Mouse (Mus musculus) C2C12 (cell line): ENCODE results near the gene Gm39566. TPM values are rescaled to one million over a fixed set of nuclear protein-coding genes. Genes with fewer than 3 reads are reported as not detected.
A peak's percentile ranks its signal among the peaks of the same experiment; 100 is the strongest.

Experiments used
- H3K27me3 ChIP-seq: one replicate; pipeline ENCODE4 v1.6.1; 2011; ENCODE audit not compliant: control insufficient read depth, insufficient read depth, insufficient read length
- H3K36me3 ChIP-seq: one replicate; pipeline ENCODE4 v1.6.1; 2011; ENCODE audit not compliant: control insufficient read depth, insufficient read depth
- H3K4me3 ChIP-seq: one replicate; pipeline ENCODE4 v1.5.1; 2011; ENCODE audit warnings: mild to moderate bottlenecking, control low read depth; ENCODE audit not compliant: poor library complexity, insufficient read depth, severe bottlenecking
- H3K79me2 ChIP-seq: one replicate; pipeline ENCODE4 v1.6.1; 2011; ENCODE audit not compliant: control insufficient read depth, insufficient read depth
- H3K79me3 ChIP-seq: one replicate; pipeline ENCODE4 v1.6.1; 2011; ENCODE audit warnings: low read depth, control low read depth
- H3ac ChIP-seq: one replicate; pipeline ENCODE3; 2011; ENCODE audit warnings: low read depth; ENCODE audit not compliant: control insufficient read depth, insufficient read length
- CEBPB ChIP-seq: IDR thresholded peaks from one replicate; pipeline ENCODE4 v1.6.1; 2011; ENCODE audit warnings: low read depth, mild to moderate bottlenecking, control low read depth, moderate library complexity
- CTCF ChIP-seq: IDR thresholded peaks from one replicate; pipeline ENCODE4 v1.5.1; 2011; ENCODE audit not compliant: control insufficient read depth, insufficient read depth, insufficient read length
- FOSL1 ChIP-seq: IDR thresholded peaks from one replicate; pipeline ENCODE4 v1.8.0; 2011; ENCODE audit warnings: mild to moderate bottlenecking, low read length; ENCODE audit not compliant: poor library complexity, insufficient read depth, severe bottlenecking
- MAX ChIP-seq: IDR thresholded peaks from one replicate; pipeline ENCODE4 v1.6.1; 2011; ENCODE audit warnings: mild to moderate bottlenecking, control low read depth
- MYOD1 ChIP-seq: IDR thresholded peaks from one replicate; pipeline ENCODE4 v1.6.1; 2011; ENCODE audit warnings: low read depth; ENCODE audit not compliant: control insufficient read depth, insufficient read length
- MYOG ChIP-seq: IDR thresholded peaks from one replicate; pipeline ENCODE4 v1.6.1; 2011; ENCODE audit not compliant: control insufficient read depth, insufficient read length; ENCODE audit errors: extremely low read depth
- USF1 ChIP-seq: IDR thresholded peaks from one replicate; pipeline ENCODE4 v1.6.1; 2011; ENCODE audit warnings: low read depth, mild to moderate bottlenecking, control low read depth, moderate library complexity
- polyA plus RNA-seq: library from polyadenylated mRNA; unstranded; fragments of >200 nt; fragmentation: generic; extraction: Trizol; gene quantifications from one replicate; pipeline ENCODE4 v1.2.1, GENCODE M21; 2012; ENCODE audit warnings: missing spikeins

Gm39566 gene
- polyA plus RNA-seq, 1 experiment: not detected

GRCm38 (mm10) chr11:69804972-69805909 lies 9.9 kb downstream of the Gm39566 start, which contains the start of gene Tmem102:
Gene Tmem102, minus strand, starts transcription at chr11:69805624.
- Histone ChIP-seq H3K4me3 (no peak within 1 kb of the TSS), H3K36me3 (no peaks in the 10 kb centered on the region), H3K79me2 (no peaks in the 10 kb centered on the region), H3K27me3 (no peaks in the 10 kb centered on the region), H3K79me3 (no peaks in the 10 kb centered on the region), H3ac (no peak within 1 kb of the TSS)
- no peak for TF ChIP-seq MYOD1
- TF ChIP-seq FOSL1: no peak
- TF ChIP-seq USF1: no peak
- no peak for TF ChIP-seq CEBPB
- TF ChIP-seq MAX: no peak
- no peak for TF ChIP-seq MYOG
- no peak for TF ChIP-seq CTCF

DNA sequence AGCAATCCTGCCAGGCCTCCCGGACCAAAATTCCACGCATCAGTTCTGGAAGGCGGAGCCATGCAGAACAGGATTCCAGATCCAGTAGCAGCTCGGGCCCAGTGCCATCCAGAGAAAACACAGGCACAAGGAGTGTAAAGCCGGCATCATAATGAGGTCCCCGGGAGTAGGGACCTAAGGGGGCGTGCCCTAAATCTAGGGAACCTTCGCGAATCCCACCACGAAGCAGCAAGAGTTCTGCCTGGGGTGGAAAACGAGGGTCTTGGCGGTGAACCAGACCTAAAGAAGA lies 10.5 kb downstream of the Gm39566 start:
- Histone ChIP-seq H3K4me3 (no peak overlapping the region), H3ac (no peak overlapping the region), H3K79me3 (no peaks in the 10 kb centered on the region), H3K27me3 (no peaks in the 10 kb centered on the region), H3K79me2 (no peaks in the 10 kb centered on the region), H3K36me3 (no peaks in the 10 kb centered on the region)
- TF ChIP-seq MYOG: no peak
- TF ChIP-seq MAX: no peak
- TF ChIP-seq MYOD1: no peak
- no peak for TF ChIP-seq FOSL1
- no peak for TF ChIP-seq CTCF
- TF ChIP-seq CEBPB: no peak
- no peak for TF ChIP-seq USF1

- Histone ChIP-seq H3K36me3 (no peaks in the 10 kb centered on the region), H3ac (peak overlapping the region; percentile 67), H3K79me3 (no peaks in the 10 kb centered on the region), H3K4me3 (peak overlapping the region; percentile 26), H3K79me2 (no peaks in the 10 kb centered on the region), H3K27me3 (no peaks in the 10 kb centered on the region)
- no peak for TF ChIP-seq MYOG
- peak; percentile 83 for TF ChIP-seq MAX
- no peak for TF ChIP-seq USF1
- no peak for TF ChIP-seq FOSL1
- TF ChIP-seq CEBPB: no peak
- TF ChIP-seq MYOD1: no peak
- peak; percentile 97 for TF ChIP-seq CTCF
These were observed 11.1 kb downstream of the Gm39566 start for GRCm38 (mm10) chr11:69803786-69804651.

GRCm38 (mm10) chr11:69803328-69803727 lies 11.8 kb downstream of the Gm39566 start:
- peak overlapping the region; percentile 67 for H3ac ChIP-seq
- no peaks in the 10 kb centered on the region for H3K27me3 ChIP-seq
- H3K79me2 ChIP-seq: no peaks in the 10 kb centered on the region
- H3K79me3 ChIP-seq: no peaks in the 10 kb centered on the region
- no peak for TF ChIP-seq MAX
- H3K4me3 ChIP-seq: peak overlapping the region; percentile 26
- H3K36me3 ChIP-seq: no peaks in the 10 kb centered on the region

DNA sequence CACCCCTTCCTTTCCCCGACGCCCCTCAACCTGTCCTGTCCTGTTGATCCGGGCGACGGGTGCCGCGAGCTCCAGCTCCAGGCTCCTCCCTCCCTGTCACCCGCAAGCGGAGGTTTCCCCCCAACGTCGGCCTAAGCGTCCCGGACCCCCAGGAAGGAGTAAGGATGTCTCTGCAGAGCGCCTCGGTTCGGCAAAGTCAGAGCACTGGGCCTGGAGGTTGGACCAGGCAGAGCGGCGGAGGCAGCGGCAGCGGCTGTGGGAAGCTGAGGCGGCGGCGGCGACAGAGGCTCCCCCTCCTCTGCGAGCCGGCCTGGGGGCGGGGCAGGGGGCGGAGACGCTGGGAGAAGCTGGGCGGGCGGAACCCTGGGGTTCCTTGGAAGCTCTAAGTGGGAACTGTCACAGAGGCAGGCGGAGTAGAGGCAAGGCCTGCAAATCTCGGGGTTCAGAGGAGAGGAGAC lies 12.4 kb downstream of the Gm39566 start:
- H3K79me3 ChIP-seq: no peaks in the 10 kb centered on the region
- peak overlapping the region; percentile 34 for H3K4me3 ChIP-seq
- no peaks in the 10 kb centered on the region for H3K79me2 ChIP-seq
- no peaks in the 10 kb centered on the region for H3K27me3 ChIP-seq
- H3K36me3 ChIP-seq: no peaks in the 10 kb centered on the region
- H3ac ChIP-seq: peak overlapping the region; percentile 90
- TF ChIP-seq FOSL1 (no peak), MYOG (no peak), USF1 (no peak), CEBPB (no peak), CTCF (no peak), MYOD1 (no peak), MAX (no peak)

DNA sequence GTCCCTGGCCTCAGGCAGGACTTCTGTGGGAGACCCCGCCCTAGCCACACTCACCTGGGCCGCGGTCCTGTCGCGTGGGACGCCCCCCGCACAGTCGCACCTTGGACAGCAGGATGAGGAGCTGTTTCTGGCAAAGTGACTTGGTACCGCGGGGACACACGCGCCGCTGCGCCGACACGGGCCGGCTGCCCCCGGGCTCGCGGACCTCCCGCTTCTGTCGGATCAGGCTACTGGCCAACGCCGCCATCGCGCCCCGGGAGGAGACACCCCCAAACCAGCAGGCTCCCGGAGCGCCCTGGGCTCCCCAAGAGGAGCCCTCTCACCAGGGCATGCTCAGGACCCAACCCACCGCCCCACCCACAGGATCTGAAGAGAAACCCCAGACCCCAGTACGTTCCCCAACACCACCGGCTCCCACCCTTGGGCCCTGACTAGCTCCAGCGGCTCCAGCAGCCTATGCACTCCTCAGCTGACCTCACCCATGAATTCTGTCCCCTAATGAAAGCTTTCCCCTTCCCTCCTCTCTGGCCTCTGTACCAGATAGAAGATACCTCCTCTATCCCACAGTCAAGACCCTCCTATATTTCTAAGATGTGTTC lies 13.6 kb downstream of the Gm39566 start, which contains the start of gene Fgf11:
Gene Fgf11 (minus strand): TSS at position 479 of the 599 bp plus-strand sequence.
- TF ChIP-seq CEBPB (no peak), USF1 (no peak), FOSL1 (no peak), CTCF (no peak)
- Histone ChIP-seq H3K36me3 (no peaks in the 10 kb centered on the region), H3K4me3 (peak within 1 kb of the TSS; percentile 34), H3K79me3 (no peaks in the 10 kb centered on the region), H3K27me3 (no peaks in the 10 kb centered on the region), H3K79me2 (no peaks in the 10 kb centered on the region), H3ac (peak within 1 kb of the TSS; percentile 90)
